Mouse (Mus musculus) hindbrain, postnatal 0 days (tissue): Measurements from ENCODE around the gene Speg. TPM values are rescaled to one million over a fixed set of nuclear protein-coding genes. Genes with fewer than 3 reads are reported as not detected.
A peak's percentile ranks its signal among the peaks of the same experiment; 100 is the strongest.

ENCODE experiments used
- ATAC-seq: fragments of 200-750 bp; cut with Nextera tagmentation; 2 replicates; pipeline ENCODE4 v1.8.0; 2017; ENCODE audit warnings: mild to moderate bottlenecking, moderate TSS enrichment, moderate library complexity
- DNase-seq: peaks from one replicate; pipeline ENCODE4 v3.0.0-alpha.2; 2015; ENCODE audit warnings: low spot score
- H3K27ac ChIP-seq: fragments of 300-500 bp; sonication (generic); 2 replicates; pipeline ENCODE4 v1.5.1; 2014; ENCODE audit warnings: mild to moderate bottlenecking
- H3K27me3 ChIP-seq: fragments of 300-500 bp; sonication (generic); 2 replicates; pipeline ENCODE4 v1.6.1; 2014; ENCODE audit warnings: low read length, mixed read lengths; ENCODE audit not compliant: insufficient read depth
- H3K36me3 ChIP-seq: fragments of 300-500 bp; sonication (generic); 2 replicates; pipeline ENCODE4 v1.6.1; 2014; ENCODE audit warnings: low read length, mixed read lengths; ENCODE audit not compliant: insufficient read depth
- H3K4me1 ChIP-seq: fragments of 300-500 bp; sonication (generic); 2 replicates; pipeline ENCODE4 v1.6.1; 2014; ENCODE audit warnings: antibody characterized with exemption, low read length, mixed read lengths; ENCODE audit not compliant: insufficient read depth
- H3K4me2 ChIP-seq: fragments of 300-500 bp; sonication (generic); 2 replicates; pipeline ENCODE4 v1.6.1; 2014; ENCODE audit warnings: low read depth, mild to moderate bottlenecking, low read length, moderate library complexity, mixed read lengths
- H3K4me3 ChIP-seq: fragments of 300-500 bp; sonication (generic); 2 replicates; pipeline ENCODE4 v1.5.1; 2014; ENCODE audit warnings: low read length
- H3K9ac ChIP-seq: fragments of 300-500 bp; sonication (generic); replicated peaks from 2 replicates; pipeline ENCODE4 v1.6.1; 2014; ENCODE audit warnings: mild to moderate bottlenecking, low read length, moderate library complexity, mixed read lengths
- H3K9me3 ChIP-seq: fragments of 300-500 bp; sonication (generic); 2 replicates; pipeline ENCODE4 v1.6.1; 2016; ENCODE audit warnings: low read length, mixed read lengths
- CTCF ChIP-seq: IDR thresholded peaks from 2 replicates; pipeline ENCODE4 v1.5.1; 2016; ENCODE audit warnings: antibody characterized with exemption, control low read depth, low read depth
- WGBS: fragments of 180-500 bp; shearing (Covaris S2); extraction: QIAGEN DNeasy Blood & Tissue Kit; methylation state at CpG from one replicate; pipeline ENCODE4 v1.1.7; 2014; 5-methylcytosine and 5-hydroxymethylcytosine counted together
- polyA plus RNA-seq: library from polyadenylated mRNA; unstranded; fragments of >200 nt; fragmentation: Nextera tagmentation; extraction: Ambion mirVana; gene quantifications from 2 replicates; pipeline ENCODE4 v1.2.1, GENCODE M21; 2015
- total RNA-seq: library from RNA; depleted of rRNA; stranded (reverse); fragments of >200 nt; gene quantifications from 2 replicates; pipeline ENCODE4 v1.2.3, GENCODE M21; 2014

Speg gene
- total and polyA plus RNA-seq, 2 experiments from 2014 or later = 19.9 to 50.4 TPM

DNA sequence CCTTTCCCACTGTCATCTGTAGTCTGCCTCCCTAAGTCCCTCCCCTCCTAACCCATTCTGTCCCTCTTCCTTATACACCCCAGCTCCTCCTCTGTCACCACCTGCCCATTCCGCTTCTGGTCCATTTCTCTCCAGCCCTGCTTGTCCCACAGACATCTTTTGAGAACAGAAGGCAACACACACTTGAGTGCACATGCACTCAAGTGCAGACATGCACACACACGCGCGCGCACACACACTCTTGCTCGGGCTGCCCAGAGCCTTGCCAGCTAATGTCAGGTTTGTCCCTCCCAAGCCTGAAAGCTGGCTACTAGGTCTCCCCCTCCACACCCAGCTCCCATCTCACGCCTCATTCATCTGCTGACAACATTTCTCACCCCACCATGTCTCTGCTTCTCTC, 65.6 kb downstream of the Speg start:
- no peak overlapping the region for H3K4me3 ChIP-seq
- H3K4me2 ChIP-seq = no peak overlapping the region
- WGBS = 76% methylated on average over 7 of the region's 7 CpGs
- H3K9ac ChIP-seq = no peak overlapping the region
- no peaks in the 10 kb centered on the region for H3K27me3 ChIP-seq
- DNase-seq (peak; percentile 40), ATAC-seq (no peak)
- peaks cover 25% of the 10 kb centered on the region for H3K4me1 ChIP-seq
- H3K9me3 ChIP-seq = no peaks in the 10 kb centered on the region
- TF ChIP-seq CTCF = no peak
- H3K27ac ChIP-seq = no peak overlapping the region
- no peaks in the 10 kb centered on the region for H3K36me3 ChIP-seq

DNA sequence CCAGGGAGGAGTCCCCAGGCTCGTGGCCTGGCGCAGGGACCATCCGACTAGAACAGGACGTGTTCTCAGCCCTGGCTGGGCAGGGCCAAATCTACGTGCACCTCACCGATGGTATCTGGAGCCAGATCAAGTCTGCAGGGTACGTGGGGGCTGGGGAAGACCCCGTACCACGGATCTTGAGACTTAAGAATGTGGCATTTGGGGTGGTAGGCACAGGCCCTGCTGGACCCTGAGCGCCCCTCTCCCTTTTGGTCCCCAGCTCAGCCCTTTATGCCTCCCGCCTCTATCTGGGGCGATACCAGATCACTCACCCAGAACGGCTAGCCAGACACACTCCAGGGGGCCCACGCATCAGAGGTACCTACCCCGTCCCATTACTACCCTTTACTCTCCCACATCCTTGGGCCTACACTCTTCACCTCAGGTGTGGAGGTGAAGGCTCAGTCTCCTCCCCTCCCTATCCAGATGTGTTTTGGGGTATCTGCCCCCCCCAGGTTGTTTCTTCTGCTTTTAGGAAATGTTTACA, 66.4 kb downstream of the Speg start:
- Histone ChIP-seq H3K4me3 (no peak overlapping the region), H3K4me2 (no peak overlapping the region), H3K9ac (no peak overlapping the region), H3K4me1 (peaks cover 31% of the 10 kb centered on the region), H3K27ac (no peak overlapping the region), H3K27me3 (no peaks in the 10 kb centered on the region; the same call in 1 of the 2 replicates), H3K9me3 (no peaks in the 10 kb centered on the region), H3K36me3 (no peaks in the 10 kb centered on the region)
- TF ChIP-seq CTCF = no peak
- DNase-seq = no peak
- no peak for ATAC-seq
- 84% methylated on average over 15 of the region's 15 CpGs for WGBS

DNA sequence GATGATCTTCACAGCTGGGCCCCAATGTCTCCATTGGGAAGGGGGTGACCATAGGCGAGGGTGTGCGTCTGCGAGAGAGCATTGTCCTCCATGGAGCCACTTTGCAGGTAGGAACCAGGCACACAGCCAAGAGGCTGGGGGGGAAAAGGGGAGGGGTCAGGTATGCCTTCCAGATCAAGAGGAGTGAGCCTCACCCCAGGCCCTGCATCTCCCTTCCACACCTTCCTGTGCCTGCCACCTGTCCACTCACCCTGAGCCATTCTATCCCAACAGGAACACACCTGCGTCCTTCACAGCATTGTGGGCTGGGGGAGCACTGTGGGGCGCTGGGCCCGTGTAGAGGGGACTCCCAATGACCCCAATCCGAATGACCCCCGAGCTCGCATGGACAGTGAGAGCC, 67.1 kb downstream of the Speg start:
- peaks cover 37% of the 10 kb centered on the region for H3K4me1 ChIP-seq
- no peak for TF ChIP-seq CTCF
- H3K4me3 ChIP-seq = no peak overlapping the region
- no peak overlapping the region for H3K27ac ChIP-seq
- H3K36me3 ChIP-seq = no peaks in the 10 kb centered on the region
- H3K27me3 ChIP-seq = peaks cover 3% of the 10 kb centered on the region; the same call in 1 of the 2 replicates
- H3K9me3 ChIP-seq = no peaks in the 10 kb centered on the region
- H3K4me2 ChIP-seq = no peak overlapping the region
- WGBS = 77% methylated on average over 9 of the region's 9 CpGs
- DNase-seq = no peak
- no peak for ATAC-seq
- no peak overlapping the region for H3K9ac ChIP-seq

DNA sequence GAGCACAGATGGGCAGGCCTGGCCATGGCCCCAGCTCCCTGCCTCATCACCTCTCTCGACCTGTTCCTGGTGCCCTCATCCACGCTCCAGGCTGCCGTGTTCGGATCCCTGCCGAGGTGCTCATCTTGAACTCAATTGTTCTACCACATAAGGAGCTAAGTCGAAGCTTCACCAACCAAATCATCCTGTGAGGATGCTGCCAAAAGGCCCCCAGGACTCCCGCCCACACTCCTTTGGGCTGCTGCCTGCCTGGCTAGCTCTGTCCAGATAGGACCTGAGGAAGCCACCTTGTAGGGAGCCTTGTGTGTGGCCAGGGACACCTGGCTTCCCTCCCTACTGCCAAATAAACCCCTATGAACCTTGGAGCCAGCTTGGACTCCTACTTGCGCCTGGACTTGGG, 67.7 kb downstream of the Speg start:
- Histone ChIP-seq H3K27me3 (peaks cover 8% of the 10 kb centered on the region; the same call in 1 of the 2 replicates), H3K36me3 (no peaks in the 10 kb centered on the region), H3K9me3 (no peaks in the 10 kb centered on the region), H3K4me1 (peaks cover 38% of the 10 kb centered on the region), H3K4me3 (no peak overlapping the region), H3K27ac (peak overlapping the region; percentile 12; the same call in 1 of the 2 replicates), H3K4me2 (no peak overlapping the region), H3K9ac (no peak overlapping the region)
- 17% methylated on average over 8 of the region's 8 CpGs for WGBS
- no peak for ATAC-seq
- no peak for TF ChIP-seq CTCF
- peak; percentile 40 for DNase-seq

DNA sequence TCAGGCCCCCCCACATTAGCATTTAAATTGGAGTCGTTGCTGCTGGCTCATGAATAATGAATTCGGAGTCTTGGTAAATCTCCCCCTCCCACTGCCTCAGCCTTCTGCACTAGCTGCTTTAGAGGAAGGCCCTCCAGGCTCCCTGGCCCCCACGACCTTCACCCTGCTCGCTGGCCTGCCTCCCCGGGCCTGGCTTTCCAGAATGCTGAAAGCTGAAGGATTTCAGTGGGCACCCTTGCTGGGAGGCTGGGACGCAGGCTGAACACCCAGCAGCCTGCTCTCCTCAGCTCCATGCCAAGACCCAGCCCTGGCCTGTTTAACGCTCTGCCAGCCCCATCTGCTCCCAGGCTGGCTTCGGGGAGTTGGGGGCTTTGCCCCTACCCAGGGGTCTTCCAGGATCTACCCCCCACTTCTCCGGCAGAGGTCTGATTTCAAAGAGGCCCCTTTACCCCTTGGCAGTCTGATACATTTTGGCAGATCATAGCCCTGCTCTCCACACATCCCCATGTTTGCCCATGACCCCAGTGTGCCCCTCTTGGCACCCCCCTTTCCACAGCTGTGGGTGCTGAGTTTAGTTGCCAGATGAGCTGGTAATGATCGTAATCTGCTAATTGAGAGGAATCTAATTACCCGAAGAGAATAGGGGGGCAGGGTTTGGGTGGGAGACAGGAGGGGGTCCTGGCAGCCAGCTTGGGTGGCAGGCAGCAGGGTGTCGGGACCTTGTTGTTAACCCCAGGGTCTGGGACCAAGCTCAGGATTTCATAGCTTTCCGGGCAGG, 68.3 kb downstream of the Speg start:
- WGBS = 14% methylated on average over 13 of the region's 13 CpGs
- peaks cover 8% of the 10 kb centered on the region; the same call in 1 of the 2 replicates for H3K27me3 ChIP-seq
- no peak overlapping the region for H3K4me3 ChIP-seq
- no peak overlapping the region for H3K4me2 ChIP-seq
- H3K36me3 ChIP-seq = no peaks in the 10 kb centered on the region
- peak overlapping the region; percentile 12; the same call in 1 of the 2 replicates for H3K27ac ChIP-seq
- H3K4me1 ChIP-seq = peaks cover 43% of the 10 kb centered on the region
- peak; percentile 62 for DNase-seq
- no peak overlapping the region for H3K9ac ChIP-seq
- no peak for ATAC-seq
- TF ChIP-seq CTCF = no peak
- H3K9me3 ChIP-seq = no peaks in the 10 kb centered on the region

DNA sequence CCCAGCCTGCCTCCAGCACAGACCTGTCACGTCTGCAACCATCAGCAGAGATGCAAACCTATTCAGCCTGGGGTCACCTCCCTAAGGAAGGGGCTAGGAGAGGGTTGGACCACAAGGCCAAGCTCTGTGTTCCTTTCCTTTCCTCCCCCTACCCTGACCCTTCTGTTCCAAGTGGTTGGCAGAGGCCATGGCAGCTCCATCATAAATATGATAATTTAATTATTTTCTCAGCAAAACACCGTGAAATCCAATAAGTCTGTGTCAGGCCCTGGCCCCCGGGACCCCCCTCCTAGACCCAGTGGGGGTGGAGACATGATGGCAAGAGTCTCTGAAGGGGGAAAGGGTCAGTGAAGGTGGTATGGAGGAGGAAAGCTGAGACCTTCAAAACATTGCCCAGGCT, 69.1 kb downstream of the Speg start:
- TF ChIP-seq CTCF = no peak
- no peaks in the 10 kb centered on the region for H3K36me3 ChIP-seq
- H3K27ac ChIP-seq = no peak overlapping the region
- H3K4me2 ChIP-seq = no peak overlapping the region
- H3K4me3 ChIP-seq = no peak overlapping the region
- DNase-seq = no peak
- no peak for ATAC-seq
- H3K9me3 ChIP-seq = no peaks in the 10 kb centered on the region
- H3K9ac ChIP-seq = no peak overlapping the region
- H3K4me1 ChIP-seq = peaks cover 48% of the 10 kb centered on the region
- 22% methylated on average over 3 of the region's 3 CpGs for WGBS
- peaks cover 13% of the 10 kb centered on the region; the same call in 1 of the 2 replicates for H3K27me3 ChIP-seq
